Mouse (Mus musculus): ENCODE data around the gene Gm20388.

- TF ChIP-seq EP300 (IDR thresholded peaks at IDR 0.05; ENCODE audit: low read depth) (no peak), CTCF (IDR thresholded peaks at IDR 0.05; ENCODE audit: low read depth) (no peak)
These were observed 2780.4 kb downstream of the Gm20388 start for GRCm38 (mm10) chr8:122691018-122691417.
